Mouse (Mus musculus): Measurements from ENCODE around the gene Scrn2.

- TF ChIP-seq EP300 (IDR thresholded peaks at IDR 0.05; ENCODE audit: insufficient read depth, low read depth, low read length) (no peak), CTCF (IDR thresholded peaks at IDR 0.05) (no peak)
Measured at GRCm38 (mm10) chr11:97030426-97030825, 688 bp downstream of the Scrn2 start.

Measured in heart, adult 2 months (tissue).